Mouse (Mus musculus): ENCODE data around the gene Olfr66. TPM values are rescaled to one million over a fixed set of nuclear protein-coding genes. Genes with fewer than 3 reads are reported as not detected.

Gene Olfr66
- not detected in 2 replicates for polyA plus RNA-seq (2012; ENCODE audit: insufficient read depth, insufficient read length, missing spikeins)

GRCm38 (mm10) chr7:103886152-103886551, at the start of gene Olfr66:
Olfr66 (minus strand) TSS chr7:103886252.
- no peak within 1 kb of the TSS for H3K4me3 ChIP-seq (ENCODE audit: insufficient read depth, low read length)
- TF ChIP-seq POLR2A (IDR thresholded peaks at IDR 0.05; ENCODE audit: borderline replicate concordance, low read depth, low read length) = no peak

GRCm38 (mm10) chr7:103934264-103934663, 48.2 kb upstream of the Olfr66 start, which contains the start of gene Olfr632:
Olfr632 (plus strand) TSS chr7:103934347.
- no peaks in the 10 kb centered on the region for H3K4me1 ChIP-seq (ENCODE audit: control insufficient read depth, insufficient read depth, low read length)
- no peak for TF ChIP-seq POLR2A (IDR thresholded peaks at IDR 0.05; ENCODE audit: borderline replicate concordance, low read depth, low read length)
- no peak for TF ChIP-seq CTCF (IDR thresholded peaks at IDR 0.05; ENCODE audit: low read depth, low read length)
- no peak within 1 kb of the TSS for H3K27ac ChIP-seq (ENCODE audit: insufficient read depth, low read depth, low read length)
- H3K4me3 ChIP-seq (ENCODE audit: insufficient read depth, low read length) = no peak within 1 kb of the TSS

More at GRCm38 (mm10) chr7:103886152-103886551, at the start of gene Olfr66:
- H3K4me1 ChIP-seq (ENCODE audit: control insufficient read depth, insufficient read depth, low read length) = no peaks in the 10 kb centered on the region
- no peak within 1 kb of the TSS for H3K27ac ChIP-seq (ENCODE audit: insufficient read depth, low read depth, low read length)

GRCm38 (mm10) chr7:103928525-103928924, 42.5 kb upstream of the Olfr66 start, which contains the start of gene Olfr631:
Olfr631 (plus strand) TSS chr7:103928825.
- TF ChIP-seq POLR2A (IDR thresholded peaks at IDR 0.05; ENCODE audit: borderline replicate concordance, low read depth, low read length) = no peak
- no peak for TF ChIP-seq CTCF (IDR thresholded peaks at IDR 0.05; ENCODE audit: low read depth, low read length)
- H3K4me3 ChIP-seq (ENCODE audit: insufficient read depth, low read length) = no peak within 1 kb of the TSS

GRCm38 (mm10) chr7:103915338-103915737, 29.3 kb upstream of the Olfr66 start:
- H3K4me1 ChIP-seq (ENCODE audit: control insufficient read depth, insufficient read depth, low read length) = no peaks in the 10 kb centered on the region
- TF ChIP-seq POLR2A (IDR thresholded peaks at IDR 0.05; ENCODE audit: borderline replicate concordance, low read depth, low read length) (no peak), CTCF (IDR thresholded peaks at IDR 0.05; ENCODE audit: low read depth, low read length) (no peak)
- no peak overlapping the region for H3K27ac ChIP-seq (ENCODE audit: insufficient read depth, low read depth, low read length)
- no peak overlapping the region for H3K4me3 ChIP-seq (ENCODE audit: insufficient read depth, low read length)

More at GRCm38 (mm10) chr7:103928525-103928924, 42.5 kb upstream of the Olfr66 start, which contains the start of gene Olfr631:
- no peak within 1 kb of the TSS for H3K27ac ChIP-seq (ENCODE audit: insufficient read depth, low read depth, low read length)
- H3K4me1 ChIP-seq (ENCODE audit: control insufficient read depth, insufficient read depth, low read length) = no peaks in the 10 kb centered on the region

GRCm38 (mm10) chr7:103912969-103913511, 27.0 kb upstream of the Olfr66 start:
- H3K27ac ChIP-seq (ENCODE audit: insufficient read depth, low read depth, low read length) = no peak overlapping the region

GRCm38 (mm10) chr7:103910047-103910446, 24.0 kb upstream of the Olfr66 start:
- TF ChIP-seq POLR2A (IDR thresholded peaks at IDR 0.05; ENCODE audit: borderline replicate concordance, low read depth, low read length) (no peak), CTCF (IDR thresholded peaks at IDR 0.05; ENCODE audit: low read depth, low read length) (no peak)
- Histone ChIP-seq H3K4me1 (ENCODE audit: control insufficient read depth, insufficient read depth, low read length) (no peaks in the 10 kb centered on the region), H3K4me3 (ENCODE audit: insufficient read depth, low read length) (no peak overlapping the region), H3K27ac (ENCODE audit: insufficient read depth, low read depth, low read length) (no peak overlapping the region)

More at GRCm38 (mm10) chr7:103912969-103913511, 27.0 kb upstream of the Olfr66 start:
- TF ChIP-seq CTCF (IDR thresholded peaks at IDR 0.05; ENCODE audit: low read depth, low read length) (no peak), POLR2A (IDR thresholded peaks at IDR 0.05; ENCODE audit: borderline replicate concordance, low read depth, low read length) (no peak)
- H3K4me1 ChIP-seq (ENCODE audit: control insufficient read depth, insufficient read depth, low read length) = no peaks in the 10 kb centered on the region
- H3K4me3 ChIP-seq (ENCODE audit: insufficient read depth, low read length) = no peak overlapping the region

GRCm38 (mm10) chr7:103903187-103903586, 17.1 kb upstream of the Olfr66 start, which contains the start of gene Olfr65:
Olfr65 (plus strand) TSS chr7:103903487.
- H3K4me3 ChIP-seq (ENCODE audit: insufficient read depth, low read length) = no peak within 1 kb of the TSS
- H3K4me1 ChIP-seq (ENCODE audit: control insufficient read depth, insufficient read depth, low read length) = no peaks in the 10 kb centered on the region
- H3K27ac ChIP-seq (ENCODE audit: insufficient read depth, low read depth, low read length) = no peak within 1 kb of the TSS
- TF ChIP-seq CTCF (IDR thresholded peaks at IDR 0.05; ENCODE audit: low read depth, low read length) = no peak
- no peak for TF ChIP-seq POLR2A (IDR thresholded peaks at IDR 0.05; ENCODE audit: borderline replicate concordance, low read depth, low read length)

GRCm38 (mm10) chr7:103894385-103894784, 8.3 kb upstream of the Olfr66 start, which contains the start of gene Olfr64:
Olfr64 (minus strand) TSS chr7:103894485.
- no peak within 1 kb of the TSS for H3K27ac ChIP-seq (ENCODE audit: insufficient read depth, low read depth, low read length)
- TF ChIP-seq CTCF (IDR thresholded peaks at IDR 0.05; ENCODE audit: low read depth, low read length) (no peak), POLR2A (IDR thresholded peaks at IDR 0.05; ENCODE audit: borderline replicate concordance, low read depth, low read length) (no peak)
- H3K4me3 ChIP-seq (ENCODE audit: insufficient read depth, low read length) = no peak within 1 kb of the TSS
- H3K4me1 ChIP-seq (ENCODE audit: control insufficient read depth, insufficient read depth, low read length) = no peaks in the 10 kb centered on the region

GRCm38 (mm10) chr7:103877093-103877492, 9.0 kb downstream of the Olfr66 start:
- Histone ChIP-seq H3K4me1 (ENCODE audit: control insufficient read depth, insufficient read depth, low read length) (no peaks in the 10 kb centered on the region), H3K27ac (ENCODE audit: insufficient read depth, low read depth, low read length) (no peak overlapping the region), H3K4me3 (ENCODE audit: insufficient read depth, low read length) (no peak overlapping the region)
- TF ChIP-seq POLR2A (IDR thresholded peaks at IDR 0.05; ENCODE audit: borderline replicate concordance, low read depth, low read length) (no peak), CTCF (IDR thresholded peaks at IDR 0.05; ENCODE audit: low read depth, low read length) (no peak)

- Histone ChIP-seq H3K4me1 (ENCODE audit: control insufficient read depth, insufficient read depth, low read length) (no peaks in the 10 kb centered on the region), H3K27ac (ENCODE audit: insufficient read depth, low read depth, low read length) (no peak overlapping the region), H3K4me3 (ENCODE audit: insufficient read depth, low read length) (no peak overlapping the region)
- TF ChIP-seq CTCF (IDR thresholded peaks at IDR 0.05; ENCODE audit: low read depth, low read length) = no peak
- TF ChIP-seq POLR2A (IDR thresholded peaks at IDR 0.05; ENCODE audit: borderline replicate concordance, low read depth, low read length) = no peak
Observed at GRCm38 (mm10) chr7:103874451-103874850, 11.6 kb downstream of the Olfr66 start.
